Mouse (Mus musculus) limb, embryonic 15.5 days (tissue): ENCODE data around the gene Bcl2a1d. TPM values are rescaled to one million over a fixed set of nuclear protein-coding genes. Genes with fewer than 3 reads are reported as not detected.
A peak's percentile ranks its signal among the peaks of the same experiment; 100 is the strongest.
"Not testable (repeated sequence)": the region's sequence is repeated elsewhere in the genome, so short reads cannot be mapped to it uniquely, and the experiment has no call there.

Source experiments
- ATAC-seq: fragments of 200-750 bp; cut with Nextera tagmentation; 2 replicates; pipeline ENCODE4 v1.8.0; 2017; ENCODE audit warnings: low read depth, moderate TSS enrichment; ENCODE audit not compliant: insufficient number of reproducible peaks, low FRiP score, low TSS enrichment
- H3K27ac ChIP-seq: fragments of 300-500 bp; sonication (generic); 2 replicates; pipeline ENCODE4 v1.5.1; 2015; ENCODE audit warnings: moderate library complexity, mild to moderate bottlenecking, inconsistent platforms
- H3K27me3 ChIP-seq: fragments of 300-500 bp; sonication (generic); 2 replicates; pipeline ENCODE4 v1.6.1; 2015; ENCODE audit warnings: inconsistent platforms
- H3K36me3 ChIP-seq: fragments of 300-500 bp; sonication (generic); 2 replicates; pipeline ENCODE4 v1.6.1; 2015; ENCODE audit warnings: inconsistent platforms
- H3K4me1 ChIP-seq: fragments of 300-500 bp; sonication (generic); 2 replicates; pipeline ENCODE4 v1.6.1; 2015; ENCODE audit warnings: inconsistent platforms
- H3K4me2 ChIP-seq: fragments of 300-500 bp; sonication (generic); 2 replicates; pipeline ENCODE4 v1.6.1; 2015; ENCODE audit warnings: mild to moderate bottlenecking, inconsistent platforms
- H3K4me3 ChIP-seq: fragments of 300-500 bp; sonication (generic); 2 replicates; pipeline ENCODE4 v1.5.1; 2015; ENCODE audit warnings: mild to moderate bottlenecking, inconsistent platforms
- H3K9ac ChIP-seq: fragments of 300-500 bp; sonication (generic); 2 replicates; pipeline ENCODE4 v1.6.1; 2015; ENCODE audit warnings: inconsistent platforms
- H3K9me3 ChIP-seq: fragments of 300-500 bp; sonication (generic); 2 replicates; pipeline ENCODE4 v1.6.1; 2016; ENCODE audit warnings: inconsistent platforms
- WGBS: fragments of 180-500 bp; shearing (Covaris S2); methylation state at CpG from one replicate; pipeline ENCODE4 v1.1.7; 2015; 5-methylcytosine and 5-hydroxymethylcytosine counted together
- polyA plus RNA-seq: library from polyadenylated mRNA; unstranded; fragments of >200 nt; fragmentation: Nextera tagmentation; extraction: Ambion mirVana; gene quantifications from 2 replicates; pipeline ENCODE4 v1.2.1, GENCODE M21; 2015

Gene Bcl2a1d
- polyA plus RNA-seq: 0.30 TPM in 1 of 2 replicates, not detected in the other

GRCm38 (mm10) chr9:88731728-88732127, at the start of gene Bcl2a1d:
Bcl2a1d (minus strand) TSS chr9:88731914.
- H3K4me1 ChIP-seq, H3K36me3 ChIP-seq, H3K9me3 ChIP-seq, H3K4me2 ChIP-seq, H3K27me3 ChIP-seq, H3K4me3 ChIP-seq, ATAC-seq, H3K27ac ChIP-seq, H3K9ac ChIP-seq: not testable (repeated sequence)
- WGBS: 88% methylated on average over 5 of the region's 5 CpGs

GRCm38 (mm10) chr9:88770239-88770638, 38.5 kb upstream of the Bcl2a1d start:
- H3K9ac ChIP-seq, H3K27me3 ChIP-seq, H3K9me3 ChIP-seq, H3K4me2 ChIP-seq, ATAC-seq, H3K4me3 ChIP-seq, H3K27ac ChIP-seq, H3K36me3 ChIP-seq, H3K4me1 ChIP-seq: not testable (repeated sequence)
- 91% methylated on average over 3 of the region's 6 CpGs for WGBS

GRCm38 (mm10) chr9:88769470-88769869, 37.8 kb upstream of the Bcl2a1d start:
- not testable (repeated sequence) for H3K9me3 ChIP-seq, H3K9ac ChIP-seq, H3K27ac ChIP-seq, H3K4me2 ChIP-seq, H3K36me3 ChIP-seq, H3K27me3 ChIP-seq, ATAC-seq, H3K4me1 ChIP-seq, H3K4me3 ChIP-seq
- WGBS: 85% methylated on average over 4 of the region's 5 CpGs

GRCm38 (mm10) chr9:88746687-88747086, 15.0 kb upstream of the Bcl2a1d start:
- not testable (repeated sequence) for H3K9ac ChIP-seq, H3K27ac ChIP-seq, H3K36me3 ChIP-seq, H3K4me1 ChIP-seq, H3K27me3 ChIP-seq, H3K4me3 ChIP-seq, H3K9me3 ChIP-seq, ATAC-seq, H3K4me2 ChIP-seq
- WGBS: 44% methylated on average over 1 of the region's 2 CpGs

GRCm38 (mm10) chr9:88746046-88746445, 14.3 kb upstream of the Bcl2a1d start:
- 100% methylated on average over 1 of the region's 2 CpGs for WGBS
- H3K27ac ChIP-seq, H3K9ac ChIP-seq, H3K4me3 ChIP-seq, H3K4me1 ChIP-seq, H3K27me3 ChIP-seq, H3K4me2 ChIP-seq, ATAC-seq, H3K9me3 ChIP-seq, H3K36me3 ChIP-seq: not testable (repeated sequence)

- not testable (repeated sequence) for H3K4me2 ChIP-seq, H3K4me1 ChIP-seq, H3K27ac ChIP-seq, H3K9me3 ChIP-seq, H3K9ac ChIP-seq, H3K27me3 ChIP-seq, H3K36me3 ChIP-seq, ATAC-seq, H3K4me3 ChIP-seq
These were observed 3.6 kb upstream of the Bcl2a1d start for GRCm38 (mm10) chr9:88735289-88735688.

- not testable (repeated sequence) for H3K27ac ChIP-seq, H3K4me1 ChIP-seq, H3K9me3 ChIP-seq, H3K36me3 ChIP-seq, H3K4me2 ChIP-seq, H3K4me3 ChIP-seq, ATAC-seq, H3K27me3 ChIP-seq, H3K9ac ChIP-seq
- WGBS: 86% methylated on average over 1 of the region's 1 CpGs
These were observed 1.5 kb upstream of the Bcl2a1d start for GRCm38 (mm10) chr9:88733182-88733581.

- H3K9me3 ChIP-seq, H3K36me3 ChIP-seq, H3K4me3 ChIP-seq, H3K4me1 ChIP-seq, ATAC-seq, H3K27me3 ChIP-seq, H3K9ac ChIP-seq, H3K27ac ChIP-seq, H3K4me2 ChIP-seq: not testable (repeated sequence)
- WGBS: 82% methylated on average over 3 of the region's 3 CpGs
These were observed 620 bp upstream of the Bcl2a1d start for GRCm38 (mm10) chr9:88732334-88732733.

GRCm38 (mm10) chr9:88728311-88728710, 3.4 kb downstream of the Bcl2a1d start:
- H3K27ac ChIP-seq, H3K27me3 ChIP-seq, H3K4me1 ChIP-seq, H3K4me2 ChIP-seq, H3K9ac ChIP-seq, ATAC-seq, H3K36me3 ChIP-seq, H3K9me3 ChIP-seq, H3K4me3 ChIP-seq: not testable (repeated sequence)

GRCm38 (mm10) chr9:88721628-88722027, 10.1 kb downstream of the Bcl2a1d start:
- not testable (repeated sequence) for H3K4me3 ChIP-seq, H3K4me1 ChIP-seq, H3K9ac ChIP-seq, ATAC-seq, H3K36me3 ChIP-seq, H3K9me3 ChIP-seq, H3K4me2 ChIP-seq, H3K27me3 ChIP-seq, H3K27ac ChIP-seq

- not testable (repeated sequence) for H3K9ac ChIP-seq, H3K4me1 ChIP-seq, H3K36me3 ChIP-seq, H3K27me3 ChIP-seq, H3K9me3 ChIP-seq
- Histone ChIP-seq H3K27ac (peak within 1 kb of the TSS; percentile 82), H3K4me3 (peak within 1 kb of the TSS; percentile 38), H3K4me2 (peak within 1 kb of the TSS; percentile 39)
- ATAC-seq: peak; percentile 27; the same call in 1 of the 2 replicates
- 17% methylated on average over 12 of the region's 12 CpGs for WGBS
These were observed 11.7 kb downstream of the Bcl2a1d start, which contains the start of gene Mthfsl for GRCm38 (mm10) chr9:88719989-88720537. Mthfsl (minus strand) TSS chr9:88720296.

GRCm38 (mm10) chr9:88719073-88719921, 12.4 kb downstream of the Bcl2a1d start:
- peak overlapping the region; percentile 82 for H3K27ac ChIP-seq
- peak overlapping the region; percentile 31 for H3K4me2 ChIP-seq
- H3K9me3 ChIP-seq: not testable (repeated sequence)

More at GRCm38 (mm10) chr9:88719073-88719921, 12.4 kb downstream of the Bcl2a1d start:
- 6% methylated on average over 17 of the region's 46 CpGs for WGBS
- H3K27me3 ChIP-seq, H3K9ac ChIP-seq, H3K4me1 ChIP-seq, H3K36me3 ChIP-seq: not testable (repeated sequence)
- peak overlapping the region; percentile 38 for H3K4me3 ChIP-seq
- peak; percentile 91 for ATAC-seq
